Mouse (Mus musculus) embryonic stem cell, embryonic (primary cell): Measurements from ENCODE around the gene Nrxn3.

Experiments used
- CTCF ChIA-PET, 4 experiments: fragments of 300-600 bp in 2 of 4; fragments of 350-600 bp in 2 of 4; sonication (Branson Sonifier 250); formaldehyde crosslinking; loops; one replicate each; lab custom pipeline; 2022; ENCODE audit warnings: inconsistent platforms in 2 of 4; lab: Charles Lee
- POLR2A ChIA-PET, 4 experiments: fragments of 300-600 bp in 2 of 4; fragments of 350-600 bp in 2 of 4; sonication (Branson Sonifier 250); formaldehyde crosslinking; loops; one replicate each; lab custom pipeline; 2022; ENCODE audit warnings: antibody characterized with exemption in 4 of 4, inconsistent platforms in 1 of 4; lab: Charles Lee

Gene Nrxn3

GRCm38 (mm10) chr12:89128602-89129001 lies 405.9 kb downstream of the Nrxn3 start:
- ChIA-PET POLR2A (no interaction called here), CTCF (no interaction called here)

- CTCF ChIA-PET, result no interaction called here
- POLR2A ChIA-PET, result no interaction called here
These were observed 406.6 kb downstream of the Nrxn3 start for GRCm38 (mm10) chr12:89129139-89129907.

- CTCF ChIA-PET, result interaction anchor here (0.5 to 1.3 kb wide), 21 partner anchors 11 to 753 kb away, joined by 3 to 9 read pairs (median 3); no protein-coding TSS in a partner anchor
- POLR2A ChIA-PET, result interaction anchor here in 1 of 4 experiments (0.6 kb wide), 1 partner anchor 297 kb away, joined by 3 read pairs; no protein-coding TSS in a partner anchor
These were observed 411.7 kb downstream of the Nrxn3 start for GRCm38 (mm10) chr12:89134333-89134732.

GRCm38 (mm10) chr12:89134774-89135307 lies 412.2 kb downstream of the Nrxn3 start:
- ChIA-PET POLR2A (no interaction called here), CTCF (interaction anchor here in 3 of 4 experiments (0.5 to 1.3 kb wide), 12 partner anchors 10 to 504 kb away, joined by 3 to 9 read pairs (median 4); no protein-coding TSS in a partner anchor)

GRCm38 (mm10) chr12:89148974-89149411 lies 426.3 kb downstream of the Nrxn3 start:
- ChIA-PET CTCF (no interaction called here), POLR2A (no interaction called here)

- ChIA-PET POLR2A (no interaction called here), CTCF (no interaction called here)
These were observed 426.8 kb downstream of the Nrxn3 start for GRCm38 (mm10) chr12:89149455-89149854.

GRCm38 (mm10) chr12:89156086-89156757 lies 433.5 kb downstream of the Nrxn3 start:
- ChIA-PET POLR2A (no interaction called here), CTCF (no interaction called here)

GRCm38 (mm10) chr12:89159353-89159752 lies 436.7 kb downstream of the Nrxn3 start:
- ChIA-PET CTCF (interaction anchor here in 1 of 4 experiments (0.5 kb wide), 1 partner anchor 153 kb away, joined by 7 read pairs; no protein-coding TSS in a partner anchor), POLR2A (no interaction called here)

GRCm38 (mm10) chr12:89174306-89175159 lies 451.9 kb downstream of the Nrxn3 start:
- ChIA-PET POLR2A (no interaction called here), CTCF (interaction anchor here in 1 of 4 experiments (1.2 kb wide), 1 partner anchor 40 kb away, joined by 3 read pairs; no protein-coding TSS in a partner anchor)

GRCm38 (mm10) chr12:89179970-89180666 lies 457.4 kb downstream of the Nrxn3 start:
- CTCF ChIA-PET, result no interaction called here
- POLR2A ChIA-PET, result no interaction called here

- ChIA-PET POLR2A (interaction anchor here in 1 of 4 experiments (0.6 kb wide), 1 partner anchor 160 kb away, joined by 6 read pairs; no protein-coding TSS in a partner anchor), CTCF (no interaction called here)
These were observed 458.5 kb downstream of the Nrxn3 start for GRCm38 (mm10) chr12:89181157-89181561.

GRCm38 (mm10) chr12:89198764-89199525 lies 476.3 kb downstream of the Nrxn3 start:
- ChIA-PET POLR2A (no interaction called here), CTCF (no interaction called here)

- CTCF ChIA-PET, result no interaction called here
These were observed 488.9 kb downstream of the Nrxn3 start for GRCm38 (mm10) chr12:89211608-89212007.

GRCm38 (mm10) chr12:89239826-89240225 lies 517.1 kb downstream of the Nrxn3 start:
- POLR2A ChIA-PET, result no interaction called here
- CTCF ChIA-PET, result no interaction called here

More at GRCm38 (mm10) chr12:89211608-89212007, 488.9 kb downstream of the Nrxn3 start:
- POLR2A ChIA-PET, result no interaction called here

GRCm38 (mm10) chr12:89241554-89241953 lies 518.9 kb downstream of the Nrxn3 start:
- ChIA-PET POLR2A (no interaction called here), CTCF (no interaction called here)

GRCm38 (mm10) chr12:89242476-89242875 lies 519.8 kb downstream of the Nrxn3 start:
- ChIA-PET POLR2A (no interaction called here), CTCF (no interaction called here)

- ChIA-PET CTCF (no interaction called here), POLR2A (no interaction called here)
These were observed 532.7 kb downstream of the Nrxn3 start for GRCm38 (mm10) chr12:89255275-89255892.
